Mouse (Mus musculus): Measurements from ENCODE around the gene Grin2a.

- no peak for TF ChIP-seq MAX (IDR thresholded peaks at IDR 0.05; ENCODE audit: low read length)
- no peak for TF ChIP-seq POLR2A (IDR thresholded peaks at IDR 0.05; ENCODE audit: control insufficient read depth in 1 of 2, insufficient read depth in 1 of 2, low read depth in 1 of 2, low read length in 2 of 2, poor library complexity in 1 of 2)
- TF ChIP-seq CTCF (IDR thresholded peaks at IDR 0.05 in 2 of 3, conservative IDR thresholded peaks at IDR 0.05 in 1 of 3; ENCODE audit: control insufficient read depth in 1 of 3, insufficient read depth in 1 of 3, low read depth in 2 of 3, low read length in 3 of 3, poor library complexity in 1 of 3, severe bottlenecking in 1 of 3): no peak
- TF ChIP-seq EP300 (IDR thresholded peaks at IDR 0.05; ENCODE audit: low read depth in 1 of 2, low read length in 2 of 2): no peak
- no peak for TF ChIP-seq POLR2AphosphoS2 (IDR thresholded peaks at IDR 0.05; ENCODE audit: low read length)
- no peak for TF ChIP-seq NRF1 (IDR thresholded peaks at IDR 0.05; ENCODE audit: insufficient read depth, low read depth, low read length, poor library complexity, severe bottlenecking)
- TF ChIP-seq KAT2A (conservative IDR thresholded peaks at IDR 0.05; ENCODE audit: low read depth, low read length): no peak
- no peak for TF ChIP-seq MXI1 (IDR thresholded peaks at IDR 0.05; ENCODE audit: low read depth, low read length)
- no peak for TF ChIP-seq GABPA (IDR thresholded peaks at IDR 0.05; ENCODE audit: low read depth, low read length)
- no peak for TF ChIP-seq ETS1 (IDR thresholded peaks at IDR 0.05; ENCODE audit: low read depth, low read length)
- no peak for TF ChIP-seq TAL1 (IDR thresholded peaks at IDR 0.05; ENCODE audit: low read length)
Observed at GRCm38 (mm10) chr16:9618206-9618605, 377.2 kb downstream of the Grin2a start.

Data from MEL (cell line).